Mouse (Mus musculus): ENCODE results near the gene Raet1e.
A peak's percentile ranks its signal among the peaks of the same experiment; 100 is the strongest.
"Not testable (repeated sequence)": the region's sequence is repeated elsewhere in the genome, so short reads cannot be mapped to it uniquely, and the experiment has no call there.

Gene Raet1e

GRCm38 (mm10) chr10:22165328-22166003, 7.1 kb downstream of the Raet1e start:
- not testable (repeated sequence) for DNase-seq (ENCODE audit: low spot score)

- DNase-seq (ENCODE audit: low spot score), result not testable (repeated sequence)
Observed at GRCm38 (mm10) chr10:22166025-22166424, 7.7 kb downstream of the Raet1e start.

- DNase-seq (ENCODE audit: low spot score), result not testable (repeated sequence)
Observed at GRCm38 (mm10) chr10:22167061-22167460, 8.7 kb downstream of the Raet1e start.

- not testable (repeated sequence) for DNase-seq (ENCODE audit: low spot score)
Observed at GRCm38 (mm10) chr10:22169116-22169515, 10.7 kb downstream of the Raet1e start.

- not testable (repeated sequence) for DNase-seq (ENCODE audit: low spot score)
Observed at GRCm38 (mm10) chr10:22172431-22173334, 14.3 kb downstream of the Raet1e start.

- not testable (repeated sequence) for DNase-seq (ENCODE audit: low spot score)
Observed at GRCm38 (mm10) chr10:22173335-22174189, 15.2 kb downstream of the Raet1e start.

GRCm38 (mm10) chr10:22174190-22174487, 15.8 kb downstream of the Raet1e start:
- not testable (repeated sequence) for DNase-seq (ENCODE audit: low spot score)

- not testable (repeated sequence) for DNase-seq (ENCODE audit: low spot score)
Observed at GRCm38 (mm10) chr10:22176515-22176914, 18.1 kb downstream of the Raet1e start.

GRCm38 (mm10) chr10:22191035-22191434, 32.7 kb downstream of the Raet1e start:
- DNase-seq (ENCODE audit: low spot score), result not testable (repeated sequence)

- not testable (repeated sequence) for DNase-seq (ENCODE audit: low spot score)
Observed at GRCm38 (mm10) chr10:22201352-22201751, 43.0 kb downstream of the Raet1e start.

- not testable (repeated sequence) for DNase-seq (ENCODE audit: low spot score)
Observed at GRCm38 (mm10) chr10:22202784-22203583, 44.6 kb downstream of the Raet1e start.

- DNase-seq (ENCODE audit: low spot score), result not testable (repeated sequence)
Observed at GRCm38 (mm10) chr10:22206443-22206842, 48.1 kb downstream of the Raet1e start.

- peak; percentile 69 for DNase-seq (ENCODE audit: low spot score)
Observed at GRCm38 (mm10) chr10:22212012-22212696, 53.8 kb downstream of the Raet1e start.

- DNase-seq (ENCODE audit: low spot score), result peak; percentile 17
Observed at GRCm38 (mm10) chr10:22223474-22224349, 65.3 kb downstream of the Raet1e start.

GRCm38 (mm10) chr10:22265060-22265459, 106.7 kb downstream of the Raet1e start:
- no peak for DNase-seq (ENCODE audit: low spot score)

GRCm38 (mm10) chr10:22270879-22271786, 112.8 kb downstream of the Raet1e start:
- not testable (repeated sequence) for DNase-seq (ENCODE audit: low spot score)

GRCm38 (mm10) chr10:22272914-22273683, 114.7 kb downstream of the Raet1e start:
- DNase-seq (ENCODE audit: low spot score), result peak; percentile 38
